Mouse (Mus musculus): ENCODE data around the gene Csrp2.

- no peak for TF ChIP-seq ZNF384 (IDR thresholded peaks at IDR 0.05; ENCODE audit: low read depth, low read length)
- no peak for TF ChIP-seq EP300 (IDR thresholded peaks at IDR 0.05; ENCODE audit: low read depth in 1 of 2, low read length in 2 of 2)
- no peak for TF ChIP-seq MAFK (IDR thresholded peaks at IDR 0.05; ENCODE audit: borderline replicate concordance, low read depth, low read length)
- no peak for TF ChIP-seq CTCF (IDR thresholded peaks at IDR 0.05 in 2 of 3, conservative IDR thresholded peaks at IDR 0.05 in 1 of 3; ENCODE audit: control insufficient read depth in 1 of 3, insufficient read depth in 1 of 3, low read depth in 2 of 3, low read length in 3 of 3, poor library complexity in 1 of 3, severe bottlenecking in 1 of 3)
- no peak for TF ChIP-seq RCOR1 (IDR thresholded peaks at IDR 0.05; ENCODE audit: low read depth, low read length)
- TF ChIP-seq SMC3 (IDR thresholded peaks at IDR 0.05; ENCODE audit: low read depth, low read length): no peak
- no peak for TF ChIP-seq BHLHE40 (IDR thresholded peaks at IDR 0.05; ENCODE audit: borderline replicate concordance, low read depth, low read length)
- no peak for TF ChIP-seq MAX (IDR thresholded peaks at IDR 0.05; ENCODE audit: low read length)
- TF ChIP-seq POLR2A (IDR thresholded peaks at IDR 0.05; ENCODE audit: control insufficient read depth in 1 of 2, insufficient read depth in 1 of 2, low read depth in 1 of 2, low read length in 2 of 2, poor library complexity in 1 of 2): no peak
- no peak for TF ChIP-seq ELF1 (IDR thresholded peaks at IDR 0.05; ENCODE audit: low read depth, low read length)
- TF ChIP-seq GATA1 (IDR thresholded peaks at IDR 0.05; ENCODE audit: low read depth, low read length): no peak
- no peak for TF ChIP-seq NRF1 (IDR thresholded peaks at IDR 0.05; ENCODE audit: insufficient read depth, low read depth, low read length, poor library complexity, severe bottlenecking)
- TF ChIP-seq GABPA (IDR thresholded peaks at IDR 0.05; ENCODE audit: low read depth, low read length): no peak
These were observed 22.4 kb downstream of the Csrp2 start for GRCm38 (mm10) chr10:110941968-110942367.
